In genomic region chr6:40064342-40064741, GRCm38 (mm10) we compare ENCODE assay signal across 20 mouse cellular contexts.
A peak's percentile ranks its signal among the peaks of the same experiment; 100 is the strongest.
DNase-seq lines count a peak whose midpoint lies in the region; ATAC-seq and TF ChIP-seq lines count a peak whose summit lies in the region.
"Had no signal": no experiment of that assay in that cellular context is flagged by ENCODE, and none has a peak within 500 bp of the region (broad histone marks: within the 10 kb centered on the region; RNA-seq: fewer than 3 reads in every experiment).

No protein-coding gene starts in this region.

- peaks cover 9% of the 10 kb centered on the region; the same call in 1 of the 2 replicates for H3K4me1 ChIP-seq in forebrain, embryonic 13.5 days
- H3K4me1 ChIP-seq in forebrain, embryonic 12.5 days: peaks cover 4% of the 10 kb centered on the region; the same call in 1 of the 2 replicates
- H3K4me1 ChIP-seq in forebrain, embryonic 16.5 days (replicated peaks; ENCODE audit: control insufficient read depth, insufficient read depth, low read length): peaks cover 4% of the 10 kb centered on the region; the same call in 1 of the 2 replicates
- peaks cover 11% of the 10 kb centered on the region; the same call in 1 of the 2 replicates for H3K4me1 ChIP-seq in forebrain, postnatal 0 days (ENCODE audit: insufficient read depth)
- H3K4me1 ChIP-seq in intestine, embryonic 16.5 days (ENCODE audit: control insufficient read depth, insufficient read depth, low read length): peaks cover 12% of the 10 kb centered on the region; the same call in 1 of the 2 replicates
- H3K4me1 ChIP-seq: heart, embryonic 13.5 days had no signal

- TF ChIP-seq CTCF in forebrain, postnatal 0 days (IDR thresholded peaks at IDR 0.05; ENCODE audit: low read depth): no peak
- no peak for TF ChIP-seq CTCF in brain, embryonic 14.5 days (IDR thresholded peaks at IDR 0.05; ENCODE audit: borderline replicate concordance, extremely low read depth, insufficient read depth, insufficient read length)

- 0 out of 2 replicates have a peak overlapping the region, but pooled peaks have one; percentile 2 for H3K27ac ChIP-seq in forebrain, embryonic 13.5 days
- H3K27ac ChIP-seq in forebrain, embryonic 12.5 days: no peak overlapping the region
- no peak overlapping the region for H3K27ac ChIP-seq in forebrain, embryonic 16.5 days (ENCODE audit: low read length)
- no peak overlapping the region for H3K27ac ChIP-seq in forebrain, postnatal 0 days (ENCODE audit: low read depth, low read length)
- H3K27ac ChIP-seq in intestine, embryonic 16.5 days (ENCODE audit: low read length): no peak overlapping the region
- H3K27ac ChIP-seq: heart, embryonic 13.5 days; hindbrain, embryonic 14.5 days; hindbrain, postnatal 0 days had no signal

- no peaks in the 10 kb centered on the region for H3K27me3 ChIP-seq in forebrain, embryonic 13.5 days
- no peaks in the 10 kb centered on the region for H3K27me3 ChIP-seq in forebrain, embryonic 12.5 days
- H3K27me3 ChIP-seq in forebrain, embryonic 16.5 days (replicated peaks; ENCODE audit: control insufficient read depth, insufficient read depth, low read length): no peaks in the 10 kb centered on the region
- H3K27me3 ChIP-seq in forebrain, postnatal 0 days (ENCODE audit: insufficient read depth, low read length): no peaks in the 10 kb centered on the region
- no peaks in the 10 kb centered on the region for H3K27me3 ChIP-seq in intestine, embryonic 16.5 days (replicated peaks; ENCODE audit: control insufficient read depth, insufficient read depth, low read length)
- H3K27me3 ChIP-seq: heart, embryonic 13.5 days had no signal

- TF ChIP-seq POLR2A in brain, embryonic 14.5 days (IDR thresholded peaks at IDR 0.05; ENCODE audit: borderline replicate concordance, extremely low read depth, insufficient read depth, insufficient read length, poor library complexity, severe bottlenecking): no peak

- no peak for DNase-seq in forebrain, postnatal 0 days
- peak; percentile 56 for DNase-seq in brain, embryonic 14.5 days (ENCODE audit: low read depth)
- DNase-seq: adrenal gland, adult 2 months; adrenal gland, postnatal 14 days; cerebellum, adult 18-20 months; cerebellum, adult 9-11 months; gastrocnemius, postnatal 25 days; heart, adult 18-20 months; heart, postnatal 14 days; heart, postnatal 4 days; kidney, adult 18-20 months had no signal

- no peak overlapping the region for H3K9ac ChIP-seq in forebrain, embryonic 13.5 days
- H3K9ac ChIP-seq in forebrain, embryonic 12.5 days: no peak overlapping the region
- no peak overlapping the region for H3K9ac ChIP-seq in forebrain, embryonic 16.5 days (replicated peaks; ENCODE audit: low read depth, low read length)
- H3K9ac ChIP-seq in forebrain, postnatal 0 days: no peak overlapping the region
- H3K9ac ChIP-seq in intestine, embryonic 16.5 days (ENCODE audit: low read depth, low read length): no peak overlapping the region
- H3K9ac ChIP-seq: heart, embryonic 13.5 days; hindbrain, embryonic 14.5 days had no signal

- H3K36me3 ChIP-seq in forebrain, embryonic 13.5 days (ENCODE audit: poor library complexity, severe bottlenecking): no peaks in the 10 kb centered on the region
- H3K36me3 ChIP-seq in forebrain, embryonic 12.5 days (replicated peaks): no peaks in the 10 kb centered on the region
- no peaks in the 10 kb centered on the region for H3K36me3 ChIP-seq in forebrain, embryonic 16.5 days (ENCODE audit: control insufficient read depth, insufficient read depth)
- H3K36me3 ChIP-seq in forebrain, postnatal 0 days (ENCODE audit: insufficient read depth): no peaks in the 10 kb centered on the region
- H3K36me3 ChIP-seq in intestine, embryonic 16.5 days (ENCODE audit: control insufficient read depth, insufficient read depth, low read length): no peaks in the 10 kb centered on the region
- H3K36me3 ChIP-seq: heart, embryonic 13.5 days had no signal

- peak; percentile 50; the same call in 1 of the 2 replicates for ATAC-seq in forebrain, embryonic 13.5 days
- ATAC-seq in forebrain, embryonic 12.5 days (ENCODE audit: low FRiP score): no peak
- ATAC-seq in forebrain, embryonic 16.5 days: peak; percentile 28; the same call in 1 of the 2 replicates
- no peak for ATAC-seq in forebrain, postnatal 0 days
- 0 out of 2 replicates have a peak, but pooled peaks have one; percentile 10 for ATAC-seq in intestine, embryonic 16.5 days
- ATAC-seq: CD4-positive, CD25-positive, alpha-beta regulatory T cell, adult 4 months; hindbrain, postnatal 0 days; inflammation-experienced regulatory T-cells, adult 6 months had no signal

- no peaks in the 10 kb centered on the region for H3K9me3 ChIP-seq in forebrain, embryonic 13.5 days (replicated peaks)
- H3K9me3 ChIP-seq in forebrain, embryonic 12.5 days: no peaks in the 10 kb centered on the region
- no peaks in the 10 kb centered on the region for H3K9me3 ChIP-seq in forebrain, embryonic 16.5 days (ENCODE audit: control insufficient read depth, low read length)
- H3K9me3 ChIP-seq in forebrain, postnatal 0 days (ENCODE audit: low read length): no peaks in the 10 kb centered on the region
- H3K9me3 ChIP-seq in intestine, embryonic 16.5 days (ENCODE audit: control insufficient read depth, low read length): no peaks in the 10 kb centered on the region
- H3K9me3 ChIP-seq: heart, embryonic 13.5 days had no signal

- no peak overlapping the region for H3K4me3 ChIP-seq in forebrain, embryonic 13.5 days
- H3K4me3 ChIP-seq in forebrain, embryonic 12.5 days (replicated peaks): no peak overlapping the region
- H3K4me3 ChIP-seq in forebrain, embryonic 16.5 days (replicated peaks; ENCODE audit: low read length): no peak overlapping the region
- no peak overlapping the region for H3K4me3 ChIP-seq in forebrain, postnatal 0 days (ENCODE audit: low read depth, low read length)
- H3K4me3 ChIP-seq in intestine, embryonic 16.5 days (ENCODE audit: low read length): no peak overlapping the region
- H3K4me3 ChIP-seq: heart, embryonic 13.5 days had no signal

- no peak overlapping the region for H3K4me2 ChIP-seq in forebrain, embryonic 13.5 days
- H3K4me2 ChIP-seq in forebrain, embryonic 12.5 days: no peak overlapping the region
- no peak overlapping the region for H3K4me2 ChIP-seq in forebrain, embryonic 16.5 days (ENCODE audit: low read length)
- H3K4me2 ChIP-seq in forebrain, postnatal 0 days (ENCODE audit: low read depth): no peak overlapping the region
- no peak overlapping the region for H3K4me2 ChIP-seq in intestine, embryonic 16.5 days (ENCODE audit: low read depth, low read length)
- H3K4me2 ChIP-seq: heart, embryonic 13.5 days; hindbrain, embryonic 14.5 days had no signal

- WGBS in forebrain, embryonic 13.5 days: 71% methylated on average over 2 of the region's 2 CpGs
- 88% methylated on average over 2 of the region's 2 CpGs for WGBS in forebrain, embryonic 12.5 days
- WGBS in forebrain, embryonic 16.5 days: 53% methylated on average over 2 of the region's 2 CpGs
- WGBS in forebrain, postnatal 0 days: 43% methylated on average over 2 of the region's 2 CpGs
- WGBS in intestine, embryonic 16.5 days: 66% methylated on average over 2 of the region's 2 CpGs

Comparison
In these comparisons a context has a peak if more than half of its experiments do, and no peak if none do; other contexts are left out.
1. ATAC-seq: peak in forebrain, embryonic 13.5 days (single experiment), forebrain, embryonic 16.5 days (single experiment) and intestine, embryonic 16.5 days (single experiment); none in forebrain, embryonic 12.5 days (single experiment) and forebrain, postnatal 0 days (single experiment).